Mouse (Mus musculus) regulatory T cell (primary cell): ENCODE data around the gene Il11ra1.
"Not testable (repeated sequence)": the region's sequence is repeated elsewhere in the genome, so short reads cannot be mapped to it uniquely, and the experiment has no call there.

Experiments used
- in situ Hi-C: fragments of 300-600 bp; cut with MboI, MseI; formaldehyde crosslinking; loops from one replicate; pipeline ENCODE4 v1.15.1; 2025; ENCODE audit warnings: high pct_unique_total_duplicates

Gene Il11ra1

GRCm38 (mm10) chr4:41774506-41774905 is 74.7 kb downstream of the Il11ra1 start:
- in situ Hi-C loops = loop anchor here (25.0 kb wide), 1 partner anchor 138 kb away; the partner anchor contains the start of gene Gm21541

- in situ Hi-C loops = not testable (repeated sequence)
Observed at GRCm38 (mm10) chr4:41775840-41776239, 76.1 kb downstream of the Il11ra1 start.

GRCm38 (mm10) chr4:41781271-41781670 is 81.5 kb downstream of the Il11ra1 start:
- in situ Hi-C loops = loop anchor here (10.0 kb wide), 2 partner anchors 494 to 964 kb away; no protein-coding TSS in a partner anchor

- in situ Hi-C loops = loop anchor here (10.0 kb wide), 2 partner anchors 493 to 963 kb away; no protein-coding TSS in a partner anchor
Observed at GRCm38 (mm10) chr4:41781748-41782485, 82.1 kb downstream of the Il11ra1 start.

GRCm38 (mm10) chr4:41782711-41783110 is 82.9 kb downstream of the Il11ra1 start:
- in situ Hi-C loops = loop anchor here (10.0 kb wide), 2 partner anchors 492 to 962 kb away; no protein-coding TSS in a partner anchor

GRCm38 (mm10) chr4:41783197-41783596 is 83.4 kb downstream of the Il11ra1 start:
- in situ Hi-C loops = loop anchor here (10.0 kb wide), 2 partner anchors 492 to 962 kb away; no protein-coding TSS in a partner anchor
